Mouse (Mus musculus): ENCODE measurements around the gene Cadps.

GRCm38 (mm10) chr14:12410276-12410675 is 412.6 kb downstream of the Cadps start:
- TF ChIP-seq CTCF (IDR thresholded peaks at IDR 0.05; ENCODE audit: control insufficient read depth, insufficient read depth, insufficient read length), result no peak
- no peak for TF ChIP-seq CEBPB (IDR thresholded peaks at IDR 0.05; ENCODE audit: low read depth)
- TF ChIP-seq MAX (IDR thresholded peaks at IDR 0.05), result no peak
- no peak for TF ChIP-seq MYOD1 (IDR thresholded peaks at IDR 0.05; ENCODE audit: control insufficient read depth, insufficient read length, low read depth)
- no peak for TF ChIP-seq MYOG (IDR thresholded peaks at IDR 0.05; ENCODE audit: control insufficient read depth, extremely low read depth, insufficient read length)
